Mouse (Mus musculus): ENCODE data around the gene Eme1.

- no peak for TF ChIP-seq POLR2A (IDR thresholded peaks at IDR 0.05; ENCODE audit: extremely low read depth, insufficient read depth, low read length)
- no peak for TF ChIP-seq CTCF (IDR thresholded peaks at IDR 0.05; ENCODE audit: extremely low read depth, insufficient read depth, low read length)
Observed at GRCm38 (mm10) chr11:94596311-94596852, 57.4 kb downstream of the Eme1 start.
